Mouse (Mus musculus): ENCODE results near the gene Smco3. TPM values are rescaled to one million over a fixed set of nuclear protein-coding genes. Genes with fewer than 3 reads are reported as not detected.

Gene Smco3
- total and polyA plus RNA-seq, 3 experiments, result 0.90 to 12.9 (median 5.5) TPM

DNA sequence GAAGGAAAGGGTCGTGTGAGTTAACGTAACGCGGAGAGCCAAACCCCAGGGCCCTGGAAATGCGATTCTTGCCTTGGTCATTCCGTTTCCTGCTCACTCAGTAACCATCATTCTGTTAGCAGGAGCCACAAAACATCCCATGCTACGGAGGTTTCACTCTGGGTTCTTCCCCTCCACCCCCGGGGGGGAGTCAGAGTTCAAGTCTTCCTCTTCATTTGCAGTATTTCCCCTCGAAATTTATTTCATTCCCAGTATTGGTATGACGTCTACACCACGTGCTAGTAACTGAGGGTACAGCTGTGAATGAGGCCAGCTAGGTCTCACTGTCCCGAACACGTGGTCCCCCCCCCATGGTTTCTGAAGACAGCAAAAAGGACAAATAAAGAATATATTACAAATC, 25.6 kb downstream of the Smco3 start (continued):
- TF ChIP-seq ZKSCAN1 (IDR thresholded peaks at IDR 0.05; ENCODE audit: borderline replicate concordance, low read depth, low read length) (no peak), MAX (IDR thresholded peaks at IDR 0.05; ENCODE audit: low read length) (peak; percentile 98), JUN (IDR thresholded peaks at IDR 0.05; ENCODE audit: insufficient read depth, low read depth, low read length) (no peak), POLR2AphosphoS2 (IDR thresholded peaks at IDR 0.05; ENCODE audit: low read depth, low read length) (no peak)

GRCm38 (mm10) chr6:136809077-136809476, 26.2 kb downstream of the Smco3 start:
- in situ Hi-C loops (cut with MboI; ENCODE audit: low pct_ligation_motif_present, low pct_unique_long_range_greater_than_20kb, low sequenced_read_pairs), result no loop called here
- Histone ChIP-seq H3K9me3 (replicated peaks; ENCODE audit: low read length) (no peaks in the 10 kb centered on the region), H3K4me1 (ENCODE audit: control insufficient read depth in 1 of 2, insufficient read depth in 2 of 2) (peaks cover 6 to 50% of the 10 kb centered on the region in 2 experiments), H3K4me3 (replicated peaks in 1 of 3; ENCODE audit: low read depth in 2 of 3, low read length in 2 of 3, poor library complexity in 1 of 3) (peak overlapping the region; percentile 86 to 92 (median 90)), H3K79me2 (replicated peaks; ENCODE audit: control insufficient read depth, extremely low read depth, insufficient read depth, poor library complexity, severe bottlenecking) (peaks cover 30% of the 10 kb centered on the region), H3K36me3 (replicated peaks in 1 of 2; ENCODE audit: control insufficient read depth in 1 of 2, insufficient read depth in 1 of 2, low read length in 1 of 2) (peaks cover 18 to 35% of the 10 kb centered on the region in 2 experiments), H3K27me3 (replicated peaks) (no peaks in the 10 kb centered on the region), H3K9ac (ENCODE audit: insufficient read depth, low read depth) (peak overlapping the region; percentile 67), H3K27ac (ENCODE audit: insufficient read depth, low read depth) (peak overlapping the region; percentile 58; the same call in 1 of the 2 replicates), H3K4me2 (ENCODE audit: insufficient read depth, low read depth, poor library complexity, severe bottlenecking) (peak overlapping the region; percentile 94)
- peak; percentile 61 for DNase-seq (ENCODE audit: extremely low read depth)
- dilution Hi-C loops (cut with MboI; ENCODE audit: extremely low pct_ligation_motif_present, extremely low pct_unique_long_range_greater_than_20kb, low sequenced_read_pairs), result no loop called here
- TF ChIP-seq MYC (IDR thresholded peaks at IDR 0.05; ENCODE audit: low read depth, low read length), result peak; percentile 26; the same call in 1 of the 2 replicates
- TF ChIP-seq BHLHE40 (IDR thresholded peaks at IDR 0.05; ENCODE audit: low read depth, low read length), result no peak
- TF ChIP-seq TCF12 (IDR thresholded peaks at IDR 0.05; ENCODE audit: low read depth, low read length), result no peak
- TF ChIP-seq POLR2A (IDR thresholded peaks at IDR 0.05; ENCODE audit: low read depth, low read length), result peak; percentile 37; the same call in 1 of the 2 replicates
- peak; percentile 28; the same call in 1 of the 2 replicates for TF ChIP-seq IRF4 (IDR thresholded peaks at IDR 0.05; ENCODE audit: low read depth, low read length)
- peak; percentile 11; the same call in 1 of the 2 replicates for TF ChIP-seq HCFC1 (IDR thresholded peaks at IDR 0.05; ENCODE audit: low read depth, low read length)
- no peak for TF ChIP-seq E2F4 (IDR thresholded peaks at IDR 0.05; ENCODE audit: insufficient replicate concordance, low read depth, low read length)
- TF ChIP-seq TBP (conservative IDR thresholded peaks at IDR 0.05; ENCODE audit: low read depth, low read length), result 0 out of 2 replicates have a peak, but pooled peaks have one; percentile 26
- 0 out of 2 replicates have a peak, but pooled peaks have one; percentile 7 for TF ChIP-seq ZNF384 (IDR thresholded peaks at IDR 0.05; ENCODE audit: low read depth, low read length)
- no peak for TF ChIP-seq ETS1 (conservative IDR thresholded peaks at IDR 0.05; ENCODE audit: low read depth, low read length)
- TF ChIP-seq ELF1 (IDR thresholded peaks at IDR 0.05; ENCODE audit: low read depth, low read length), result peak; percentile 73
- TF ChIP-seq SIN3A (IDR thresholded peaks at IDR 0.05; ENCODE audit: low read length), result peak; percentile 69

DNA sequence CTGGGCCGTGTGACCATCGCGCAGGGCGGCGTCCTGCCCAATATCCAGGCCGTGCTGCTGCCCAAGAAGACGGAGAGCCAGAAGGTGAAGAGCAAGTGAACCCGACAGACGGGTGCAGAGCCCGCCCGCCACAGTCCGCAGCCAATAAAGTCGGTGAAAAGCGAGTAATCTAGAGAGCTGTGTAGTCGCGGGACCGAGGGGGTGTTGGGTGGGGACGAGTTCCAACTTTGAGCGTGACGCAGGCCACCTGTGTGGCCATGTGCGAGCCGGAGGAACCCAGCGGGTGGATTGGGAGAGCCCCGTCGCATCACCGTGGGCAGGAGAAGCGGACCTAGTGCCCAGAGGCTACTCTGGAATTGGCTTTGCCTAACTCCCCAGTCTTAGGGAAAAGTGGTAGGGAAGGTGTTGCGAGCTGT, 26.6 kb downstream of the Smco3 start:
- peak overlapping the region; percentile 67 for H3K9ac ChIP-seq (ENCODE audit: insufficient read depth, low read depth)
- peak overlapping the region; percentile 94; the same call in 1 of the 2 replicates for H3K4me2 ChIP-seq (ENCODE audit: insufficient read depth, low read depth, poor library complexity, severe bottlenecking)
- peak overlapping the region; percentile 86 to 92 (median 90) for H3K4me3 ChIP-seq (replicated peaks in 1 of 3; ENCODE audit: low read depth in 2 of 3, low read length in 2 of 3, poor library complexity in 1 of 3)
- no peak for DNase-seq (ENCODE audit: extremely low read depth)
- TF ChIP-seq MAX (IDR thresholded peaks at IDR 0.05; ENCODE audit: low read length) (peak; percentile 63), ZKSCAN1 (IDR thresholded peaks at IDR 0.05; ENCODE audit: borderline replicate concordance, low read depth, low read length) (no peak), IRF4 (IDR thresholded peaks at IDR 0.05; ENCODE audit: low read depth, low read length) (no peak), TCF12 (IDR thresholded peaks at IDR 0.05; ENCODE audit: low read depth, low read length) (0 out of 2 replicates have a peak, but pooled peaks have one; percentile 6), MAZ (IDR thresholded peaks at IDR 0.05; ENCODE audit: low read depth, low read length) (no peak), MYC (IDR thresholded peaks at IDR 0.05; ENCODE audit: low read depth, low read length) (0 out of 2 replicates have a peak, but pooled peaks have one; percentile 32), POLR2AphosphoS2 (IDR thresholded peaks at IDR 0.05; ENCODE audit: low read depth, low read length) (no peak), EP300 (IDR thresholded peaks at IDR 0.05; ENCODE audit: low read length) (no peak), SMC3 (IDR thresholded peaks at IDR 0.05; ENCODE audit: low read depth, low read length) (no peak), ZC3H11A (IDR thresholded peaks at IDR 0.05; ENCODE audit: low read depth, low read length) (no peak), TBP (conservative IDR thresholded peaks at IDR 0.05; ENCODE audit: low read depth, low read length) (no peak), BHLHE40 (IDR thresholded peaks at IDR 0.05; ENCODE audit: low read depth, low read length) (no peak), SIN3A (IDR thresholded peaks at IDR 0.05; ENCODE audit: low read length) (no peak), MAFK (IDR thresholded peaks at IDR 0.05; ENCODE audit: insufficient replicate concordance, low read length) (no peak), ELF1 (IDR thresholded peaks at IDR 0.05; ENCODE audit: low read depth, low read length) (no peak), MXI1 (IDR thresholded peaks at IDR 0.05; ENCODE audit: low read depth, low read length) (peak; percentile 24), HCFC1 (IDR thresholded peaks at IDR 0.05; ENCODE audit: low read depth, low read length) (no peak), POLR2A (IDR thresholded peaks at IDR 0.05; ENCODE audit: low read depth, low read length) (no peak), NELFE (IDR thresholded peaks at IDR 0.05; ENCODE audit: low read depth, low read length) (no peak), JUN (IDR thresholded peaks at IDR 0.05; ENCODE audit: insufficient read depth, low read depth, low read length) (no peak), ETS1 (conservative IDR thresholded peaks at IDR 0.05; ENCODE audit: low read depth, low read length) (no peak), NRF1 (IDR thresholded peaks at IDR 0.05; ENCODE audit: low read depth, low read length) (no peak), ZNF384 (IDR thresholded peaks at IDR 0.05; ENCODE audit: low read depth, low read length) (no peak), RAD21 (IDR thresholded peaks at IDR 0.05; ENCODE audit: low read depth, low read length) (no peak)
- dilution Hi-C loops (cut with MboI; ENCODE audit: extremely low pct_ligation_motif_present, extremely low pct_unique_long_range_greater_than_20kb, low sequenced_read_pairs), result no loop called here
- no peaks in the 10 kb centered on the region for H3K27me3 ChIP-seq (replicated peaks)
- H3K9me3 ChIP-seq (replicated peaks; ENCODE audit: low read length), result no peaks in the 10 kb centered on the region
- H3K79me2 ChIP-seq (replicated peaks; ENCODE audit: control insufficient read depth, extremely low read depth, insufficient read depth, poor library complexity, severe bottlenecking), result peaks cover 30% of the 10 kb centered on the region
- H3K4me1 ChIP-seq (ENCODE audit: control insufficient read depth in 1 of 2, insufficient read depth in 2 of 2), result peaks cover 6 to 50% of the 10 kb centered on the region in 2 experiments
- H3K36me3 ChIP-seq (replicated peaks in 1 of 2; ENCODE audit: control insufficient read depth in 1 of 2, insufficient read depth in 1 of 2, low read length in 1 of 2), result peaks cover 14 to 30% of the 10 kb centered on the region in 2 experiments
- peak overlapping the region; percentile 58 for H3K27ac ChIP-seq (ENCODE audit: insufficient read depth, low read depth)
- in situ Hi-C loops (cut with MboI; ENCODE audit: low pct_ligation_motif_present, low pct_unique_long_range_greater_than_20kb, low sequenced_read_pairs), result no loop called here

All from CH12.LX (cell line).